Mouse (Mus musculus) lung, adult 18-20 months (tissue): Measurements from ENCODE around the gene Krtap4-6.
"Not testable (repeated sequence)": the region's sequence is repeated elsewhere in the genome, so short reads cannot be mapped to it uniquely, and the experiment has no call there.

ENCODE experiments used
- DNase-seq, 2 experiments: peaks; one replicate each; pipeline ENCODE4 v3.0.0; 2022; ENCODE audit warnings: mixed read lengths in 2 of 2

Krtap4-6 gene

GRCm38 (mm10) chr11:99665860-99666259 is at the start of gene Krtap4-6:
Krtap4-6 (minus strand) TSS chr11:99665960.
- no peak for DNase-seq

- no peak for DNase-seq
These were observed 24.7 kb upstream of the Krtap4-6 start, which contains the start of gene Gm14190 for GRCm38 (mm10) chr11:99690463-99690862. Gm14190 (minus strand) TSS chr11:99690740.

GRCm38 (mm10) chr11:99685235-99685634 is 19.5 kb upstream of the Krtap4-6 start:
- DNase-seq, result not testable (repeated sequence)

GRCm38 (mm10) chr11:99683481-99683880 is 17.7 kb upstream of the Krtap4-6 start:
- no peak for DNase-seq

GRCm38 (mm10) chr11:99662802-99663201 is 3.0 kb downstream of the Krtap4-6 start:
- no peak for DNase-seq

GRCm38 (mm10) chr11:99659256-99659655 is 6.5 kb downstream of the Krtap4-6 start:
- no peak for DNase-seq

GRCm38 (mm10) chr11:99658467-99659010 is 7.2 kb downstream of the Krtap4-6 start, which contains the start of gene Gm11563:
Gm11563 (minus strand) TSS chr11:99658960.
- not testable (repeated sequence) for DNase-seq

GRCm38 (mm10) chr11:99657051-99657450 is 8.7 kb downstream of the Krtap4-6 start:
- no peak for DNase-seq

- DNase-seq, result no peak
These were observed 15.6 kb downstream of the Krtap4-6 start, which contains the start of gene Gm11555 for GRCm38 (mm10) chr11:99650136-99650535. Gm11555 (minus strand) TSS chr11:99650236.

GRCm38 (mm10) chr11:99646444-99646843 is 19.3 kb downstream of the Krtap4-6 start:
- DNase-seq, result no peak

GRCm38 (mm10) chr11:99644351-99644750 is 21.4 kb downstream of the Krtap4-6 start:
- DNase-seq, result no peak

- not testable (repeated sequence) for DNase-seq
These were observed 22.1 kb downstream of the Krtap4-6 start, which contains the start of gene Krtap4-7 for GRCm38 (mm10) chr11:99643635-99644139. Krtap4-7 (minus strand) TSS chr11:99644089.

GRCm38 (mm10) chr11:99640926-99641325 is 24.8 kb downstream of the Krtap4-6 start:
- no peak for DNase-seq

- DNase-seq, result no peak
These were observed 28.7 kb downstream of the Krtap4-6 start for GRCm38 (mm10) chr11:99637086-99637485.

- no peak for DNase-seq
These were observed 31.1 kb downstream of the Krtap4-6 start, which contains the start of gene Krtap4-2 for GRCm38 (mm10) chr11:99634653-99635134. Krtap4-2 (minus strand) TSS chr11:99635084.

- DNase-seq, result no peak
These were observed 32.5 kb downstream of the Krtap4-6 start for GRCm38 (mm10) chr11:99633293-99633692.

GRCm38 (mm10) chr11:99630890-99631289 is 34.9 kb downstream of the Krtap4-6 start:
- no peak for DNase-seq

GRCm38 (mm10) chr11:99628138-99628537 is 37.6 kb downstream of the Krtap4-6 start, which contains the start of gene Krtap4-1:
Krtap4-1 (minus strand) TSS chr11:99628238.
- no peak for DNase-seq

- no peak for DNase-seq
These were observed 45.4 kb downstream of the Krtap4-6 start, which contains the start of gene Gm11562 for GRCm38 (mm10) chr11:99620335-99620734. Gm11562 (minus strand) TSS chr11:99620435.
